30 mouse cellular contexts compared by ENCODE assay signal in genomic region chr14:6163538-6163937, GRCm38 (mm10). TPM values are rescaled to one million over a fixed set of nuclear protein-coding genes. Genes with fewer than 3 reads are reported as not detected.
DNase-seq lines count a peak whose midpoint lies in the region; TF ChIP-seq lines count a peak whose summit lies in the region.
"Not testable (repeated sequence)": the region's sequence is repeated elsewhere in the genome, so short reads cannot be mapped to it uniquely, and the experiment has no call there.
"Had no signal": no experiment of that assay in that cellular context is flagged by ENCODE, and none has a peak within 500 bp of the region (broad histone marks: within the 10 kb centered on the region; RNA-seq: fewer than 3 reads in every experiment).

No protein-coding gene starts in this region.

- TF ChIP-seq POLR2A in kidney, adult 2 months (IDR thresholded peaks at IDR 0.05; ENCODE audit: low read depth, low read length); lung, adult 2 months (IDR thresholded peaks at IDR 0.05; ENCODE audit: borderline replicate concordance, extremely low read depth, low read depth, low read length): not testable (repeated sequence)

- not testable (repeated sequence) for H3K4me1 ChIP-seq in kidney, adult 2 months (ENCODE audit: control insufficient read depth, insufficient read depth, low read length); lung, adult 2 months (ENCODE audit: control insufficient read depth, insufficient read depth, low read length)

- not testable (repeated sequence) for H3K27me3 ChIP-seq in kidney, adult 2 months (replicated peaks; ENCODE audit: control insufficient read depth, insufficient read depth, low read length)

- not testable (repeated sequence) for H3K36me3 ChIP-seq in kidney, adult 2 months (ENCODE audit: control insufficient read depth, insufficient read depth, low read length)

- not testable (repeated sequence) for H3K27ac ChIP-seq in kidney, adult 2 months (ENCODE audit: insufficient read depth, low read depth, low read length)

- H3K4me3 ChIP-seq in kidney, adult 2 months (ENCODE audit: insufficient read depth, low read depth, low read length); lung, adult 2 months (replicated peaks; ENCODE audit: extremely low read depth, low read depth, low read length): not testable (repeated sequence)

- DNase-seq in cerebellum, adult 11-12 months, result peak; percentile 1
- peak; percentile 1 for DNase-seq in heart, postnatal 25 days (ENCODE audit: low spot score)
- peak; percentile 5 for DNase-seq in kidney, adult 2 months
- peak; percentile 2 for DNase-seq in lung, adult 2 months
- DNase-seq in thymus, postnatal 14 days, result peak; percentile 2
- peak; percentile 15 to 53 for DNase-seq in urinary bladder, postnatal 4 days (ENCODE audit: low spot score in 2 of 2)

- WGBS in kidney, adult 2 months, result 76% methylated on average over 6 of the region's 9 CpGs
- WGBS in lung, adult 2 months, result 86% methylated on average over 3 of the region's 9 CpGs

- not testable (repeated sequence) for TF ChIP-seq CTCF in kidney, adult 2 months (conservative IDR thresholded peaks at IDR 0.05; ENCODE audit: insufficient read depth, insufficient read length, low read depth, low read length); lung, adult 2 months (IDR thresholded peaks at IDR 0.05; ENCODE audit: insufficient read depth, low read length)

- intact Hi-C loops in heart, postnatal 25 days (cut with DNase I), result not testable (repeated sequence)

RNA-seq across cellular contexts. Expression of gene Gm3476, which starts 37.9 kb away (rescaled TPM):
- not detected for total RNA-seq in heart, postnatal 25 days (2021)
- polyA plus RNA-seq in kidney, adult 2 months (2012; rRNA removed), result not detected in 2 replicates
- not detected in 2 replicates for polyA plus RNA-seq in lung, adult 2 months (2012; rRNA removed)
- total RNA-seq: adrenal gland, adult 2 months; adrenal gland, postnatal 14 days; adrenal gland, postnatal 4 days; CH12.LX; G1E; gastrocnemius, adult 8-10 months; gastrocnemius, postnatal 25 days; heart, adult 2 months; heart, postnatal 36 days; hindbrain, postnatal 0 days had no signal
- polyA plus RNA-seq: adrenal gland, adult 2 months; cortical plate, adult 2 months; embryonic facial prominence, embryonic 10.5 days; embryonic facial prominence, embryonic 13.5 days; erythroblast, embryonic 14.5 days; forebrain, embryonic 12.5 days; forebrain, embryonic 15.5 days; G1E; gonadal fat pad, adult 2 months; heart, adult 2 months; heart, embryonic 11.5 days; heart, embryonic 14.5 days; heart, postnatal 0 days; hindbrain, embryonic 11.5 days; hindbrain, embryonic 14.5 days; hindbrain, postnatal 0 days; inflammation-experienced regulatory T-cells, adult 6 months; Patski had no signal

RNA-seq across cellular contexts. Expression of gene Gm3468, which starts 55.1 kb away (rescaled TPM):
- under 1 TPM in 1 of 2 experiments, not detected in 1; 0.16 TPM for total RNA-seq in heart, postnatal 25 days (2021)
- polyA plus RNA-seq in kidney, adult 2 months (2012; rRNA removed), result 0.05 TPM in 2 replicates
- polyA plus RNA-seq in lung, adult 2 months (2012; rRNA removed), result 0.17 TPM in 1 of 2 replicates, not detected in the other
- total RNA-seq: adrenal gland, adult 2 months; CH12.LX; G1E; gastrocnemius, adult 8-10 months; heart, adult 2 months had no signal
- polyA plus RNA-seq: adrenal gland, adult 2 months; erythroblast, embryonic 14.5 days; G1E had no signal

RNA-seq across cellular contexts. Expression of gene Gm21560, which starts 55.6 kb away (rescaled TPM):
- under 1 TPM; 0.26 to 0.31 TPM for total RNA-seq in heart, postnatal 25 days (2021)
- polyA plus RNA-seq in kidney, adult 2 months (2012; rRNA removed), result not detected in 2 replicates
- polyA plus RNA-seq in lung, adult 2 months (2012; rRNA removed), result not detected in 2 replicates
- total RNA-seq: adrenal gland, adult 2 months; CH12.LX; G1E; gastrocnemius, adult 8-10 months; hindbrain, postnatal 0 days had no signal
- polyA plus RNA-seq: adrenal gland, adult 2 months; cortical plate, adult 2 months; embryonic facial prominence, embryonic 10.5 days; embryonic facial prominence, embryonic 13.5 days; erythroblast, embryonic 14.5 days; forebrain, embryonic 12.5 days; forebrain, embryonic 15.5 days; G1E; gonadal fat pad, adult 2 months; heart, adult 2 months; heart, embryonic 11.5 days; heart, embryonic 14.5 days; heart, postnatal 0 days; hindbrain, embryonic 11.5 days; hindbrain, embryonic 14.5 days; Patski had no signal
